Mouse (Mus musculus): ENCODE results near the gene Prelp. TPM values are rescaled to one million over a fixed set of nuclear protein-coding genes. Genes with fewer than 3 reads are reported as not detected.
A peak's percentile ranks its signal among the peaks of the same experiment; 100 is the strongest.

Gene Prelp
- polyA plus RNA-seq, 1 experiment, result 4.3 TPM

- Histone ChIP-seq H3K36me3 (ENCODE audit: control insufficient read depth, insufficient read depth, low read length) (no peaks in the 10 kb centered on the region), H3K27ac (ENCODE audit: control insufficient read depth, insufficient read depth, low read depth, low read length) (no peak overlapping the region), H3K27me3 (ENCODE audit: control insufficient read depth, insufficient read depth, low read length) (no peaks in the 10 kb centered on the region), H3K4me1 (ENCODE audit: control insufficient read depth, insufficient read depth, low read length) (no peaks in the 10 kb centered on the region), H3K4me3 (ENCODE audit: control insufficient read depth, low read depth, low read length) (no peak overlapping the region)
- TF ChIP-seq CTCF (IDR thresholded peaks at IDR 0.05; ENCODE audit: control insufficient read depth, insufficient read depth, insufficient replicate concordance, low read depth, low read length), result no peak
- TF ChIP-seq POLR2A (IDR thresholded peaks at IDR 0.05; ENCODE audit: control insufficient read depth, low read depth, low read length), result no peak
Observed at GRCm38 (mm10) chr1:133869221-133869620, 52.0 kb downstream of the Prelp start.

- Histone ChIP-seq H3K36me3 (ENCODE audit: control insufficient read depth, insufficient read depth, low read length) (no peaks in the 10 kb centered on the region), H3K4me1 (ENCODE audit: control insufficient read depth, insufficient read depth, low read length) (peaks cover 9% of the 10 kb centered on the region), H3K4me3 (ENCODE audit: control insufficient read depth, low read depth, low read length) (no peak overlapping the region), H3K27ac (ENCODE audit: control insufficient read depth, insufficient read depth, low read depth, low read length) (peak overlapping the region; percentile 48), H3K27me3 (ENCODE audit: control insufficient read depth, insufficient read depth, low read length) (no peaks in the 10 kb centered on the region)
- TF ChIP-seq POLR2A (IDR thresholded peaks at IDR 0.05; ENCODE audit: control insufficient read depth, low read depth, low read length) (no peak), CTCF (IDR thresholded peaks at IDR 0.05; ENCODE audit: control insufficient read depth, insufficient read depth, insufficient replicate concordance, low read depth, low read length) (no peak)
Observed at GRCm38 (mm10) chr1:133863257-133863997, 57.8 kb downstream of the Prelp start.

- Histone ChIP-seq H3K4me3 (ENCODE audit: control insufficient read depth, low read depth, low read length) (no peak overlapping the region), H3K36me3 (ENCODE audit: control insufficient read depth, insufficient read depth, low read length) (no peaks in the 10 kb centered on the region), H3K4me1 (ENCODE audit: control insufficient read depth, insufficient read depth, low read length) (peaks cover 9% of the 10 kb centered on the region), H3K27ac (ENCODE audit: control insufficient read depth, insufficient read depth, low read depth, low read length) (no peak overlapping the region), H3K27me3 (ENCODE audit: control insufficient read depth, insufficient read depth, low read length) (no peaks in the 10 kb centered on the region)
- TF ChIP-seq CTCF (IDR thresholded peaks at IDR 0.05; ENCODE audit: control insufficient read depth, insufficient read depth, insufficient replicate concordance, low read depth, low read length) (no peak), POLR2A (IDR thresholded peaks at IDR 0.05; ENCODE audit: control insufficient read depth, low read depth, low read length) (no peak)
Observed at GRCm38 (mm10) chr1:133861028-133861427, 60.2 kb downstream of the Prelp start.

Other genes starting within 250 kb of the Prelp start
- 0.41 and 0.62 TPM in 2 replicates for gene Lax1, start 231.3 kb downstream of the Prelp start, polyA plus RNA-seq (2012; rRNA removed)
- 21.8 and 22.8 TPM in 2 replicates for gene Atp2b4, start 120.4 kb downstream of the Prelp start, polyA plus RNA-seq (2012; rRNA removed)
- 0.86 and 1.5 TPM in 2 replicates for gene Optc, start 13.4 kb downstream of the Prelp start, polyA plus RNA-seq (2012; rRNA removed)
- 3.6 and 5.1 TPM in 2 replicates for gene Fmod, start 115.8 kb upstream of the Prelp start, polyA plus RNA-seq (2012; rRNA removed)
- 2.9 and 4.1 TPM in 2 replicates for gene Btg2, start 157.7 kb upstream of the Prelp start, polyA plus RNA-seq (2012; rRNA removed)
- 8.7 and 10.4 TPM in 2 replicates for gene Chit1, start 189.8 kb upstream of the Prelp start, polyA plus RNA-seq (2012; rRNA removed)

All from testis, adult 2 months (tissue).